Mouse (Mus musculus) layer of hippocampus, adult 18-20 months (tissue): ENCODE data around the gene Gm17087. TPM values are rescaled to one million over a fixed set of nuclear protein-coding genes. Genes with fewer than 3 reads are reported as not detected.

Experiments
- DNase-seq, 2 experiments: peaks; one replicate each; pipeline ENCODE4 v3.0.0; 2022; ENCODE audit warnings: low spot score in 2 of 2
- long read RNA-seq: library from polyadenylated mRNA; stranded (forward); transcript quantifications from one replicate; pipeline ENCODE4 v2.0.0, GENCODE M21; 2021
- total RNA-seq, 2 experiments: library from RNA; stranded (reverse); gene quantifications; 2 replicates each; pipeline ENCODE4 v1.2.3; 2021

Gm17087 gene
- not detected for total RNA-seq
- long read RNA-seq: 0 reads

GRCm38 (mm10) chr17:8566850-8567249 is at the start of gene Gm17087:
TSS of gene Gm17087 (minus strand) at chr17:8566950.
- no peak for DNase-seq

- peak; percentile 62 to 97 for DNase-seq
These were observed 47.3 kb upstream of the Gm17087 start for GRCm38 (mm10) chr17:8613882-8614551.

DNA sequence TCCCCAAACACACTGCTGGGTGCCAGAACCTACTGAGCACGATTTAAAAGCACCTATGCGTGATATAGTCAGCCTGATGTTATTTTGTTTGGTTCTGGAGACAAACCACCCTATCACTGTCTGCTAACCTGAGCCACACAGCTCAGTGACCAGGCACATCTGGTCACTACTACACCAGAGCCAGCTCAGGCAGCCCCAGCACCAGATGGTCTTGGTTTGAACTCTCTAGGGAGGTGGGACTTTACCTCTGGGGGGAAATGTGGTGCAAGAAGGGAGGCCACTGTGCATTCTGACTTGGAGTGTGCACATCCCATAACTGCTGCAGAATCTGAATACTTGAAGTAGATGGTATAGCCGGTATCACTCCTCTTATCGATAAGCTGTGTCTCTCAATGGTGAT is 45.2 kb upstream of the Gm17087 start:
- DNase-seq: no peak

DNA sequence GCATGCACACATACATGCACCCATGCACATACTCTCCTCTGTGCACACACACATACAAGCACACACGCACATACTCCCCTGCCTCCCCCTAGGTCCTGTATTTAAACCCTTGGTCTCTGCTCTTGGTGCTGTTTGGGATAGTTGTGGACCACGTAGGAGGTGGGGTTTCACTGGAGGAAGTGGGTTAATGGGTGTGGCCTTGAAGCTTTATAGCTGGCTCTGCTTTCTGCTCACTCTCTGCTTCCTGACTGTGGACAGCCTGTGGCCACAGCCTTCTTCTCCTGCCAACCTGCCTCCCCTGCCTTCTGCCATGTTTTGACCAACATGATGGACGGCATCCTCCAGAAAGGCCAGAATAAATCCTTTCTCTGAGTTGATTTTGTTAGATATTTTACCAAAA is 39.9 kb upstream of the Gm17087 start:
- DNase-seq: no peak

- no peak for DNase-seq
These were observed 39.2 kb upstream of the Gm17087 start for GRCm38 (mm10) chr17:8605921-8606320.

- DNase-seq: no peak
These were observed 36.2 kb upstream of the Gm17087 start for GRCm38 (mm10) chr17:8602976-8603375.

DNA sequence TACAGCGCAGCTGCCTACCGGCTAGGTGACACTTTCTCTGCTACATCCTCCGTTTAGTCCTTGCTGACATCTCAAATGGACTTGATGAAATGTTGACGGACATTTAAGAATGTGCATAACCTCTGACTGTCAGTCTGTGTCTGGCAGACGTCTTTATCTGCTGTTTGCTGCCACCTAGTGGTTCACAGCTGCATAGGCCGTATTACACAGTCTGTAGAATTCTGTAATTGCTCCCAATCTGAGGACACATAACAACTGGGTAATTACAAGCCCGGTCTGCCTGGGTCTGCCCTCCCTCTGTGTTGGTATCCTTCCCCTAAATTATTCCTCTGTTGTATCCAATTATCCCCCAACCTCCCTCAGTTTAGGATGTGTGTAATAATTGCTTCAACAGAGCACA is 31.0 kb upstream of the Gm17087 start:
- DNase-seq: peak; percentile 48 to 86

DNA sequence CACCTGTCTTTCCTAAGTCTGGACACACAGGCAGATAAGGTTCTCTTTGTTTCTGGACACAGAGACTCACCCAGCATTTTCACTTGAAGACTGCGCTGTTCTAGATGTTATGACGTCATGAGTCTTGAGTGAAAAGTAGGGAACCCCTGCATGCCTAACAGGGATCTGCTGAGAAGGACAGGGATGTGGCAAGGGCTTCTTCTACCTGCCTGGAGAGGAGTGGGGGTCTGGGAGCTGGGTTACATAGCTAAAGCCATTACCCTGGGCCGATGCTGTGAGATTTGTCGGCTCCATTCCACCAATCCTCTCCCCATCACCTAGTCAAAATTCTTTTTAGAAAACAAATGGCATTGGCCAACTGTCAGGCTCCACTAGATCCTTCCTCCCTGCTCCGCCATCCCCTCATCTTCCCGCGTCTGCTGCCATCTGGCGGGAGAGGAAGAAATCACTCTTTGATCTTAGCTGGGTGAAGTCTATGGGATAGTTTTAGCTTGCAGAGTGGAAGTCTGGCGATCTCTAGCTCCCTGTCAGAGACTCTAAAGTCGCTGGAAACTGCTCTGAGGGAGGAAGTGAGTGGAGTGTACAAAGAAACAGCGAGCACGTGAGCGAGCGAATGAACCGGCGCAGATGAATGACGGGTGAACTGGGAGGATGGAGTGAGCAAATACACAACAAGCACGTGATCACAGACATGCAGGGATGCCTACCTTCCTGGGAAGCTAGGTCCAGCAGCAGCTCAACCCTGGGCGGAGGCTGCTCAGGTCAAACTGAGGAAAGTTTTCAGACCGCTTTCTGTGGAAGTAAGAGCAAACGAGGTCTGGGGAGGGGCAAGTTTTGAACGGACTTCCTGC is 25.9 kb upstream of the Gm17087 start:
- peak; percentile 77 to 86 for DNase-seq

DNA sequence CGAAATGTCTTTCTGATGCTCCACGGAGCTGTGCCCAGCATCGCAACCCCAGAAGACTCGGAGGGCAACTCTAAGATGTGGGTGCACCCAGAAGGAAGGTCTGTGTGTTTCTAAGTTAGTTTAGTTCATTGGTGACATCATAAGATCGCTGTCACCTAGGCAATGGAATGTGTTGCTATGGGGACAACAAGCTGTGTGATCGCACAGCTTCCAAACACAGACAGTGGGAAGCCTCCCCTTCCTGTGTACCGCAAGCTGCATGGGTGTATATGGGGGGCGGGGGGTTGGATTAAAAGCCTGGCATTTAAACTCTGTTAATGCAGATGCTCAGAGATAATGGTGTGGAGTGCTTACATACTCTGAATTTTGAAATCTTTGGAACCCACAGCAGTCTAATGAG is 14.8 kb upstream of the Gm17087 start:
- DNase-seq: peak; percentile 31 to 71

DNA sequence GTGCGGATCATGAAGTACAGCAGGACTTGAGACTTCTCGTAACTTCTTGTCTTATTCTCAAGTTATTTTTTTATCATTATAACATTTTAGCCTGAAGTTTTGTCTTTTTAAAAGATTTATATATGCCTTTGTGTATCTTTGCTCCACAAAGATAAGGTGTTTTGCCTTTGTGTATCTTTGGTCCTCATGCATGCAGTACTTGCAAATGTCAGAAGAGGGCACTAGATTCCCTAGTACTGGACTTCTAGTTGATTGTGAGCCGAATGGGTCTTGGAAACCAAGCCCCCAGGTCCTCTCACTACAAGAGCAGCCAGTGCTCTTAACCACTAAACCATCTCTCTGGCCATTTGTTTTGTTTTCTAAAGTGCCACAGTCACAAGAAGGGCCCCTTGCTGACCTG is 13.6 kb upstream of the Gm17087 start:
- DNase-seq: peak in 1 of 2 experiments; percentile 63

DNA sequence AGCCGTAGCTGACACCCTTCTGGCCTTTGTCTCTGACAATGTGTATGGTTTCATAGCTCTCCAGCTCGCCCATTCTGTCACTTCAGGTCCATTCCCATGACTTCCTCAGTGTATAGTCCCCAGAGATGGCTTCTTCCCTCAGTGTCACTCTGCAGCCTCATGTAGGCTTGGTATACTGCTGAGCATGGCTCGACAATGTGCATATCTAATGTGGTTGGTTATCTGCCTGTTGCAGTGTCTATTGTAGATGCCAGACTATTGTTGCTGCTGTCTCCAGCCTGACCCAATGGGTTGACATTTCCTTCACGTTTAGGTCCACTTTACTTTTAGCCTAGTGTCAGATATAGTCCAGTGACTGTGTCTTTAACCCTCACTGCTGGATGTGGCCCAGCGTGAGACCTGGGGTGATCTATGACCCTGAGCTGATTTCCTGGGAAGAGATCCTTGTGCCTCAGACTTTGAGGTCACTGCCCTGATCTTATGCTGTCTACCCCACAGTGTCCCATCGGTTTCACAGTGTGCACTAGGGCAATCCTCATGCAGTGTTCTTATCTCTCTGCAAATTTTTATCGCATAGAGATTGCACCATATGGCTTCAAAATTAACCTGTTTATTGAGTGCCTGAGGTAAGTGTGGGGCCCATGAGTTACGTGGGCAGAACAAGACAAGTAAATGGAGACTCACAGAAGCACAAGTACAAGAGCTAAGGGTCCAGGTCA is 7.0 kb upstream of the Gm17087 start:
- DNase-seq: no peak

- no peak for DNase-seq
These were observed 3.9 kb downstream of the Gm17087 start for GRCm38 (mm10) chr17:8562886-8563280.

DNA sequence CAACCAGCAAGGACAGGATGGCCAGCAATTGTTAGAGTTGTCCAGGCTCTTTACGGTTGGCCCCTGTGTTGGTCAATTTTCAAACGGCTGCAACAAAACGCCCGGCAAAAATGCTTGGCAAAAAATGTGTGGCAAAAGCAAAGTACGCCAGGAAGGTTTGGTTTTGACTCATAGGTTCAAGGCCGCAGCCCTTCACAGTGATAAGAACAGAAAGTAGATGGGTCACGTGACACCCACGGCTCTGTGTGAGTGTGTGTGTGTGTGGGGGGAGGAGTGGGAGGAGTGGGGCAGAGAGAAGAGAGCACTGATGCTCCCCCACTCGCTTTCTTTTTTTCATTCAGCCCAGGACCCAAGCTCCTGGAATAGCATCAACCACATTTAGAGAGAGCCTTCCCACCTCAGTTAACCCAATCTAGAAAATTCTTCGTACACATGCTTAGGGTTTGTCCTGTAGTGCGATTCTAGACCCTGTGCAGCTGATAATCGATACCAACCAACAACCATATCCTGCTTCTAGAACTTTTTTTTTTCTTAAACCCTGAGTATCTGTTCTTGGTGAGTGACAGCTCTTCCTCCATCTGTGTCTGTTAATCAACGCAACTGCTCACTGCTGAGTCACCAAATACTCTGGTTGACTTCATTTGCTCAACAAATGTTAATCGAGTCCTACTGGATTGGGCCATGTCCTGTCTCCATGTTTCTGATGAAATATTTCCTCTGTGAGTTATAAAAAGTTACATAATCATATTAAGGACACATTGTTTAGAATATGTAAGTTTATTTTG is 4.5 kb downstream of the Gm17087 start:
- DNase-seq: peak; percentile 39 to 67

GRCm38 (mm10) chr17:8557926-8558325 is 8.8 kb downstream of the Gm17087 start:
- no peak for DNase-seq

DNA sequence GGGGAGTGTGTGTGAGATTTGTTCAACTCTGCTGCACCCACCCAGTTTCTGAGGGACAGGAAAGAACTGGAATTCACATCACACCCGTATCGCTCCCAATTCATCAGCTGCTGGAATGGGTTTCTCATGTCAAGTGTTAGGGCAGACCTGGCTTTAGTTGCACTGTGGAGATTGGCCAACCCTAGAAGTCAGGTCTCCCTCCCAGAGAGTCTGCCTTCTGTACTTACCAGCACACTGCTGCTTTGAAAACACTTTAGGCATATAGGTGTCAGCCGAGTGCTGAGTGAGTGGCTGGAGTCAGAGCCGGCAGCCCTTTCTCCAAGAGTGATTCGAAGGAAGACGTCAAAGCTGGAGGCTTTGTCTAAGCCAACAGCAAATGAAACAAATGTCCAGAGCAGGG is 10.5 kb downstream of the Gm17087 start:
- no peak for DNase-seq

DNA sequence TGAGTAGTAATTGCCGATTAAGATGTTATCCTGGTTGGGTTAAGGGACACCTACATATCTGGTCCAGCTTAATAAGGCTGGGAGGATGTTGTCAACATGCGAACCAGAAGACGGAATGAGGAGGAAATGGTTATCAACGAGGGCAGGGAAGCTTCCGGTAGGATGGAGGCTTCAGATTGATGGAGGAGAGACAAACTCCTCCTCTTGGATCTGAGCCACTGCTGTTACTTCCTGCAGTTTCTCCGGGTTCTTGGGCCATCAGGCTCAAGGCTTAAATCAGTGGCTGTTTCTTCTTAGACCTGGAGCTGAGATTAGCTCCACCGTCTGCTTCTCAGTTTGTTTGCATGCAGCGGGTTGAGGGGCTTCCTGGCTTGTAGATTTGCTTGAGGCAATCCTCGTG is 11.0 kb downstream of the Gm17087 start:
- DNase-seq: no peak

- no peak for DNase-seq
These were observed 12.5 kb downstream of the Gm17087 start for GRCm38 (mm10) chr17:8554219-8554618.

- no peak for DNase-seq
These were observed 13.1 kb downstream of the Gm17087 start for GRCm38 (mm10) chr17:8553601-8554000.

DNA sequence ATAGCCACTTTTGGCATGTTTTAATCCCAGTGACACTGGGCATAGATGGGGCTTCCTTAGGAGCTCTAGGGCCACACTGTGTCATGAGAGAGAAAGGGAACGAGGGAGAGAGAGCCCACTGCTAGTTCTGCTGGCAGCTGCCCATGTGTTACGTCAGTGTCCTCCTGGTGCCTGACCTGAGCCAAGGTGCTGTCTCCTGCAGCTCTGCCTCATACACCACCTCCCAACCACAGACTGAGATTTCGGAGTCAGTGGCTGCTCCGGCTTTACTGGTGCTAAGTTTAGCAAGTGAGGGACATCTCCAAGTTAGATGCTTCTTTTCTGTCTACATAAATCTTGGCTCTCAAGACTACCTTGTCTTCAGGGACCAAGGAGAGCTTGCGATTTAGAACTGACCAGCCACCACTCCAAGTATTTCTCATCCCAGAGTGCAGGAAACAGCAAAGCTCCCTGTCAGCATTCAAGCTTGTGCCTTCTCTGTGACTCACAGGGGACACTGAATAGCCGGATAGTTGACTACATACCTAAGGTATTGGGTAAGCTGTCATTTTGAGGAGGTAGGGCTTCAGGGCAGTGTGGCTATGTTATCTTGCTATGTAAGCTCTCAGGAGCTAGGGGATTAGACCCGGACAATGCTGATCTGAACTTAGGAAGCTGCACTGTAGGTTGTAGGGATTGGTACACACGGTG is 14.3 kb downstream of the Gm17087 start:
- DNase-seq: no peak

DNA sequence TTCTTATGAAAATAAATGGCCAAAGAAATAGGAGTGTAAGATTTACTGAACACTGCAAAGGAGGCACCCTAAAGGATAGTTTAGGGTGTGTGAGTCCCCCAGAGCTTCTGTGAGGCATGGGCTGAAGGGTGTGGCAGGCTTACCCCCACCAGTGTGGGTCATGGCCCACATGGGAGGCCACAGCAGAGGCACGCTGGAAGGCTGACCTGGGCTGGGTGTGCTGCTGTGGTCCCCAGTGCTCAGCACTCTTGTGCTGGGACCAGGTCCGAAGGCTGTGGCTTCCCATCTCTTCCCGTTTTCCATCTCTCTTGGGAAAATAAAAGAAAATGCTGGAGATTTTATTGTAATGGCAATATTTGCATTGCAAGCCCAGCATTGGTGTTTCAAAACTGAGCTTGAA is 15.1 kb downstream of the Gm17087 start:
- DNase-seq: no peak

DNA sequence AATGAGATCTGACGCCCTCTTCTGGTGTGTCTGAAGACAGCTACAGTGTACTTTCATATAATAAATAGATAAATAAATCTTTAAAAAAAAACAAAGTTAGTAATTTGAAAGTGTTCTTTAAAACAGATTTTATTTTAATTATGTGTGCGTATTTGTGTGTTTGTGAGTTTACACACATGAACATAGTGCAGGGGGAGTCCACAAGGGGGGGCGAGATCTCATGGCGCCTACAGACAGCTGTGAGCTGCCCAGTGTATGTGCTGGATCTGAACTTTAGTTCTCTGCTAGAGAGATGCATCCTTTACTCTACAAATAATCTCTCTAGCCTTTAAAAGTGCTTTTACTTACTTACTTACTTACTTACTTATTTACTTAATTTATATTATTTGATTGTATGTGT is 18.0 kb downstream of the Gm17087 start:
- DNase-seq: no peak
